Mouse (Mus musculus): ENCODE measurements around the gene Zfp462. TPM values are rescaled to one million over a fixed set of nuclear protein-coding genes. Genes with fewer than 3 reads are reported as not detected.

Zfp462 gene
- polyA plus RNA-seq, 1 experiment from 2014 or later = 3.8 TPM

DNA sequence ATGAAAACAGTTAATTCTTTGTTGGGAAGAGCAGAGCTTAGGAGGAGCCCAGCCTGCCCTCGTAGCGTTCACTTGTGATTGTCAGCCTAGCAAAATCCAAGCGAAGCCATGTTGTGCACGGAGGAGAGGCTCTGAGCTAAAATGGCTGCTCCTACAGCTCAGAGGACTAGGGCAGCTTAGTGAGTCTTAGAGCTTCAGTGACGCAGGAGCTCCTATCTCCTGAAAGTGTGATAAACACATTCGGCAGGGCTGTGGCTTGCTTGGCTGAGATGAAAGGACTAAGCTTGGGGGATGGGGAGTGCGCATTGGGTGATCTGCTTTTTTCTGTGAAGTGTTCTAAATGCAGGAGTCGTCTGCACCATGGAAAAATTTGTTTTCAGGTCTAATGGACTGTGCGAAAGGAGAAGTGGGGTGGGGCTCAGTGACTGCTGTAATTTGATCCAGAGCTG is 60.7 kb downstream of the Zfp462 start:
- no peak overlapping the region for H3K4me3 ChIP-seq (ENCODE audit: low read depth, low read length)
- H3K4me1 ChIP-seq (ENCODE audit: insufficient read depth) = peaks cover 26% of the 10 kb centered on the region
- WGBS = 8% methylated on average over 9 of the region's 9 CpGs
- H3K27ac ChIP-seq (ENCODE audit: low read depth) = peak overlapping the region; percentile 95
- H3K9ac ChIP-seq = peak overlapping the region; percentile 46
- TF ChIP-seq CTCF (IDR thresholded peaks at IDR 0.05; ENCODE audit: low read depth) = no peak
- H3K27me3 ChIP-seq (ENCODE audit: insufficient read depth, low read length) = no peaks in the 10 kb centered on the region
- ATAC-seq (ENCODE audit: insufficient read depth) (peak; percentile 94), DNase-seq (peak; percentile 83)
- peaks cover 32% of the 10 kb centered on the region for H3K36me3 ChIP-seq (ENCODE audit: insufficient read depth)
- no peaks in the 10 kb centered on the region for H3K9me3 ChIP-seq (ENCODE audit: low read depth, low read length)
- peak overlapping the region; percentile 56 for H3K4me2 ChIP-seq

- H3K27ac ChIP-seq (ENCODE audit: low read depth) = peak overlapping the region; percentile 95
- no peaks in the 10 kb centered on the region for H3K27me3 ChIP-seq (ENCODE audit: insufficient read depth, low read length)
- ATAC-seq (ENCODE audit: insufficient read depth) (peak; percentile 10; the same call in 1 of the 2 replicates), DNase-seq (peak; percentile 37)
- no peaks in the 10 kb centered on the region for H3K9me3 ChIP-seq (ENCODE audit: low read depth, low read length)
- H3K36me3 ChIP-seq (ENCODE audit: insufficient read depth) = peaks cover 37% of the 10 kb centered on the region
- no peak overlapping the region for H3K4me3 ChIP-seq (ENCODE audit: low read depth, low read length)
- no peak for TF ChIP-seq CTCF (IDR thresholded peaks at IDR 0.05; ENCODE audit: low read depth)
- H3K4me1 ChIP-seq (ENCODE audit: insufficient read depth) = peaks cover 24% of the 10 kb centered on the region
- 32% methylated on average over 1 of the region's 1 CpGs for WGBS
- no peak overlapping the region; the same call in 1 of the 2 replicates for H3K9ac ChIP-seq
- H3K4me2 ChIP-seq = peak overlapping the region; percentile 56; the same call in 1 of the 2 replicates
These were observed 61.2 kb downstream of the Zfp462 start for GRCm38 (mm10) chr4:55006024-55006423.

- Histone ChIP-seq H3K4me1 (ENCODE audit: insufficient read depth) (peaks cover 13% of the 10 kb centered on the region), H3K9ac (no peak overlapping the region), H3K27ac (ENCODE audit: low read depth) (no peak overlapping the region), H3K9me3 (ENCODE audit: low read depth, low read length) (no peaks in the 10 kb centered on the region), H3K36me3 (ENCODE audit: insufficient read depth) (peaks cover 63% of the 10 kb centered on the region), H3K4me3 (ENCODE audit: low read depth, low read length) (no peak overlapping the region), H3K27me3 (ENCODE audit: insufficient read depth, low read length) (no peaks in the 10 kb centered on the region), H3K4me2 (no peak overlapping the region)
- no peak for DNase-seq
- no peak for TF ChIP-seq CTCF (IDR thresholded peaks at IDR 0.05; ENCODE audit: low read depth)
- WGBS = 93% methylated on average over 14 of the region's 14 CpGs
- no peak for ATAC-seq (ENCODE audit: insufficient read depth)
These were observed 63.8 kb downstream of the Zfp462 start for GRCm38 (mm10) chr4:55008616-55009015.

DNA sequence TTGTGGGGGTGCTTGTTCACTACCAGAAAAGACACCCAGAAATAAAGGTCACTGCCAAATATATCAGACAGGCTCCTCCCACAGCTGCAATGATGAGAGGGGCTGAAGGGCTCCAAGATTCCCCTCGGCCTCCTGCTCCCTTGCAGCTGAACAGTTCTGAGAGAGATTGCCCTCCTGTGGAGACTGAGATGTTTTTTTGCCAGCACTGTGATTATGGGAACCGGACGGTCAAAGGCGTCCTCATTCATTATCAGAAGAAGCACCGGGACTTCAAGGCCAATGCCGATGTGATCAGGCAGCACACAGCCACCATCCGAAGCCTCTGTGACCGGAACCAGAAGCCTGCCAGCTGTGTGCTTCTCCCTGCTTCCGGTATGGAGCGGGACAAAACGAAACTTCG is 66.5 kb downstream of the Zfp462 start:
- H3K4me3 ChIP-seq (ENCODE audit: low read depth, low read length) = no peak overlapping the region
- no peaks in the 10 kb centered on the region for H3K4me1 ChIP-seq (ENCODE audit: insufficient read depth)
- DNase-seq (no peak), ATAC-seq (ENCODE audit: insufficient read depth) (no peak)
- no peak overlapping the region for H3K9ac ChIP-seq
- H3K27me3 ChIP-seq (ENCODE audit: insufficient read depth, low read length) = no peaks in the 10 kb centered on the region
- H3K27ac ChIP-seq (ENCODE audit: low read depth) = no peak overlapping the region
- H3K36me3 ChIP-seq (ENCODE audit: insufficient read depth) = peaks cover 86% of the 10 kb centered on the region
- H3K4me2 ChIP-seq = no peak overlapping the region
- no peak for TF ChIP-seq CTCF (IDR thresholded peaks at IDR 0.05; ENCODE audit: low read depth)
- no peaks in the 10 kb centered on the region for H3K9me3 ChIP-seq (ENCODE audit: low read depth, low read length)
- WGBS = 84% methylated on average over 12 of the region's 12 CpGs

DNA sequence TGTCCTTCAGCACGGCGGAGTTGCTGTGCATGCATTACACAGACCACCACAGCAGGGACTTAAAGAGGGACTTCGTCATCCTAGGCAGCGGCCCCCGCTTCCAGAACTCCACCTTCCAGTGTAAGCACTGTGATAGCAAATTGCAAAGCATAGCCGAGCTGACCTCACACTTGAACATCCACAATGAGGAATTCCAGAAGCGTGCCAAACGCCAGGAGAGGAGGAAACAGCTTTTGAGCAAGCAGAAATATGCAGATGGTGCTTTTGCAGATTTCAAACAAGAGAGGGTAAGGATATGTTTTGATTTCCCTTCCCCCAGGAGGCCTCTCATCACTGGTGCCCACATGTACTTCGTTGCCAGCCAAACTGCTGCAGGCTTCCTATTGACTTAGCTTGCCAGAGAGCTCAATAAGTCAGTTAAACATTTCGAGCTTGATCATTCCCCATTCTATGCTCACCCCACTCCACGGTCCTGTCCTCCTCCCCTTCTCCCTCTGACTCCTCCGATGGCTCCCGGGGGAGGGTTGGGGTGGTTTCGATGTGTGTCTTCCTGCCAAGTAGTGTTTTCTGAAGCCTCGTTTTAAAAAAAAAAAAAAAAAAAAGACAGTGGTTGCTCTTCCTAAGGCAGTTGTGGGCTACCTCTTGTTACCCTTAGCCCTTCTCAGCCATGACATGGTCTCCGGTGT is 68.9 kb downstream of the Zfp462 start:
- H3K9me3 ChIP-seq (ENCODE audit: low read depth, low read length) = no peaks in the 10 kb centered on the region
- H3K4me3 ChIP-seq (ENCODE audit: low read depth, low read length) = no peak overlapping the region
- TF ChIP-seq CTCF (IDR thresholded peaks at IDR 0.05; ENCODE audit: low read depth) = no peak
- no peak overlapping the region for H3K27ac ChIP-seq (ENCODE audit: low read depth)
- H3K9ac ChIP-seq = no peak overlapping the region
- 55% methylated on average over 16 of the region's 16 CpGs for WGBS
- H3K27me3 ChIP-seq (ENCODE audit: insufficient read depth, low read length) = no peaks in the 10 kb centered on the region
- H3K36me3 ChIP-seq (ENCODE audit: insufficient read depth) = peaks cover 91% of the 10 kb centered on the region
- DNase-seq (peak; percentile 69), ATAC-seq (ENCODE audit: insufficient read depth) (peak; percentile 59; the same call in 1 of the 2 replicates)
- no peak overlapping the region for H3K4me2 ChIP-seq
- no peaks in the 10 kb centered on the region for H3K4me1 ChIP-seq (ENCODE audit: insufficient read depth)

DNA sequence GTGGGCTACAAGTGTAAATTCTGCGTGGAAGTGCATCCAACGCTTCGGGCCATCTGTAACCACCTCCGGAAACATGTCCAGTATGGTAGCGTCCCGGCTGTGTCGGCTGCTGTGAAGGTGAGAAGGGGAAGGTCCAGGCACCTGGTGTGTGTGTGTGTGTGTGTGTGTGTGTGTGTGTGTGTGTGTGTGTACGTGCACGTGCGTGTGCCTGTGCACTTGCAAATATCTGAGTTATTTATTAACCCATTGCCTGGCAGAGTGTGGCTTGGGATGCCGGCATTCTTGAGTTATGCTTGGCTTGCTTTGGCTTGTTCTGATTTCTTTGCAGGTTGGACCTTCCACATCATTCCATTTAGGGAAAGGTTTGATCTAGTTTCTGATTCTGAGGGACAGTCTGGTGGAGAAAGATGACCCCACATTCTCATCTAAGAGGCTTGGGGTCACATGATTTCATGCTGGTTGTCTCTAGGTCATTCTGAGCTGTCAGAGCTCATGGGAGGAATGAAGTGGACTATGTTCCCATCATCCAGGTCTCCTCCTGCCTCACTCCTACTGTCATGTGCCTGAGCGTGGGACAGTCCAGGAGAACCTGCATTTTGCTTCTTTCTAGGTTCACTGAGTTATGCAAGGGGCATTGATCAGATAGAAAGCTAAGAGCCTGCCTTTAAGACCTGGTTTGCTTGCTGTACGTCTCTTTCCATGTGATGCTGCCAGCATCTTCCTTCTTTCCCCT is 70.0 kb downstream of the Zfp462 start:
- no peak overlapping the region for H3K27ac ChIP-seq (ENCODE audit: low read depth)
- WGBS = 80% methylated on average over 13 of the region's 13 CpGs

DNA sequence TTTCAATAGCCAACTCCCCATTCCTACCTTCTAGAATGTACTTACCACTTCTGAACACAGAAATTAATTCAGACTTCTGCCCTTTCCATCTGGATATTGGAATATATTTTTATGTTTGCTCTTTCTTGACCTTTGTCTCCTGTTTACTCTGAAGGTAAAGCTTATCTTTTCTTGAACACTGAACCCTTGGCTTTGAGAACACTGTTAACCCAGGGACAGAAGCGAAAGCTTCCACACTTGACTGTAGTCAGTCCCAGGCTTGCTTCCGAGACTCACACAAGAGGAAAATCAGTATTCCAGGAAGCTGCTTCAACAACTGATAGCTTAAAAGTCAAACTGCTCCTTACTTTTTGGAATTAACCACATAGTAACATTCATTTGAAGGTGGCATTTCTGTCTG is 70.7 kb downstream of the Zfp462 start:
- no peak for TF ChIP-seq CTCF (IDR thresholded peaks at IDR 0.05; ENCODE audit: low read depth)
- H3K27me3 ChIP-seq (ENCODE audit: insufficient read depth, low read length) = no peaks in the 10 kb centered on the region
- H3K36me3 ChIP-seq (ENCODE audit: insufficient read depth) = peaks cover 91% of the 10 kb centered on the region
- DNase-seq (no peak), ATAC-seq (ENCODE audit: insufficient read depth) (no peak)
- no peak overlapping the region for H3K4me2 ChIP-seq
- H3K9ac ChIP-seq = no peak overlapping the region
- H3K4me3 ChIP-seq (ENCODE audit: low read depth, low read length) = no peak overlapping the region
- no peak overlapping the region for H3K27ac ChIP-seq (ENCODE audit: low read depth)
- H3K9me3 ChIP-seq (ENCODE audit: low read depth, low read length) = no peaks in the 10 kb centered on the region
- H3K4me1 ChIP-seq (ENCODE audit: insufficient read depth) = no peaks in the 10 kb centered on the region
- 92% methylated on average over 2 of the region's 2 CpGs for WGBS

More for the DNA sequence above, 70.0 kb downstream of the Zfp462 start:
- H3K36me3 ChIP-seq (ENCODE audit: insufficient read depth) = peaks cover 91% of the 10 kb centered on the region
- no peak overlapping the region for H3K9ac ChIP-seq
- H3K9me3 ChIP-seq (ENCODE audit: low read depth, low read length) = no peaks in the 10 kb centered on the region
- no peak for TF ChIP-seq CTCF (IDR thresholded peaks at IDR 0.05; ENCODE audit: low read depth)
- H3K4me1 ChIP-seq (ENCODE audit: insufficient read depth) = no peaks in the 10 kb centered on the region
- H3K4me3 ChIP-seq (ENCODE audit: low read depth, low read length) = no peak overlapping the region
- no peak for ATAC-seq (ENCODE audit: insufficient read depth)
- H3K27me3 ChIP-seq (ENCODE audit: insufficient read depth, low read length) = no peaks in the 10 kb centered on the region
- H3K4me2 ChIP-seq = no peak overlapping the region
- DNase-seq = no peak
